Mouse (Mus musculus) stomach, postnatal 0 days (tissue): ENCODE measurements around the gene Rbbp8nl.

Experiments used
- CTCF ChIP-seq: IDR thresholded peaks from 2 replicates; pipeline ENCODE4 v1.5.1; 2016; ENCODE audit warnings: antibody characterized with exemption, low read depth, mild to moderate bottlenecking, moderate library complexity
- EP300 ChIP-seq: optimal IDR thresholded peaks from 2 replicates; pipeline ENCODE3; 2016; ENCODE audit warnings: antibody characterized with exemption

DNA sequence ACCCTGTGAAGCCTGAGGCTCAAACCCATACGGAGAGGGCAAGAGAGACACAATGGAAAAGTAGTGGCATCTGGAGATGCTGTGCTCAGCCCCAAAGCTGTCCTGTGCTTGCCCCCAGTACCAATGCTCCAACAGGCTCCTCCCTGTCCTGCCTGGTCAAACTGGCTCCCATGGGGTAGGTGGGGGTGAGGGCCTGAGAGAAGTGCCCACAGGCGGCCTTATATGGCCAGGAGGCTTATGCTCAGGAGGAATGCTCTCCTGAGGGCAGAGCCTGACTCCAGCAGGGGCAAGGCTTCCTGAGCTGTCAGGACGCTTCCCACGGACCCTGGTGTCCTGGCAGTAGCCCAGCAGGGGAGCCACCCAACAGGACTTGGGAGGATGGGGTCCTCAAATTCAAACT is 59.2 kb downstream of the Rbbp8nl start:
- no peak for TF ChIP-seq CTCF
- TF ChIP-seq EP300 = no peak
